ENCODE assay signal across 9 mouse cellular contexts in the genomic region with DNA sequence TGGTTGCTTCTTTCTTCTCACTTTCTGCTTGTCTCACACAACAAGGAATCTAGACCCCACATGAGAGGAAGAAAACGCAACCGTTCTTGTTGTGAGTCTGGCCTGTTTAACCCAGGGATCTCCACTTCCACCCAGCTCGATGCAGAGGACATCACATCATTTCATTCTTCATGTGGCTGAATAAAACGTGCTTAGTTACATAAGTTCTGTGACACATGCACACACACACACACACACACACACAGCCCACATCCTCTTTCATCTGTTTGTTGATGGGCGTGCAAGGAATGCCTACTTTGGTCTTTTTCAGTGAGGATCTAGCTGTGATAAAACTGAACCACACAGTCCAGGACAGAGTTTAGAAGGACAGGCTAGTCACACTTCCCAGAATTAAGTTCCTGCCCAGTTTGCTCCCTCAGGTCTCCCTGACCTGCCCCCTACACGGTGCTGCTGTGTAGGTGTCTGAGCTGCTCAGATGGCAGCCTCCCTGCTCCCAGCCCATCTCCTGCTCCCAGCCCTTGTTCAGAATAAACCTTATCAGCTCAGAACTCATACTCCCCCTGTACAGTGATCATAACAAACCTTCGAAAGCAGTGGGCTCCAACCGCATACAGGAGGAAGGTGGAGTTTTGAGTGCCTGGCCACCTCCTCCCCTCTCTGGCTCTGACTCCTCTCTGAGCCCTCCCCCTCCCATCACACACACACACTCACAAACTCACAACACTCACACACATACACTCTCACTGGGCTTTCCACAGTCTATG. TPM values are rescaled to one million over a fixed set of nuclear protein-coding genes. Genes with fewer than 3 reads are reported as not detected.
A peak's percentile ranks its signal among the peaks of the same experiment; 100 is the strongest.
DNase-seq lines count a peak whose midpoint lies in the region; ATAC-seq and TF ChIP-seq lines count a peak whose summit lies in the region.
"Had no signal": no experiment of that assay in that cellular context is flagged by ENCODE, and none has a peak within 500 bp of the region (broad histone marks: within the 10 kb centered on the region; RNA-seq: fewer than 3 reads in every experiment).

No protein-coding gene starts in this region.

- no peak overlapping the region for H3K4me2 ChIP-seq in heart, embryonic 11.5 days
- no peak overlapping the region; the same call in 1 of the 2 replicates for H3K4me2 ChIP-seq in limb, embryonic 12.5 days
- no peak overlapping the region for H3K4me2 ChIP-seq in hindbrain, embryonic 14.5 days (replicated peaks)

- intact Hi-C loops in heart, adult 2 months (cut with DNase I), result no loop called here

- H3K79me2 ChIP-seq in heart, adult 2 months (replicated peaks; ENCODE audit: control insufficient read depth, insufficient read depth, low read length), result no peaks in the 10 kb centered on the region

- no peak for DNase-seq in heart, adult 2 months
- peak; percentile 25 for DNase-seq in ovary, postnatal 36 days (ENCODE audit: low spot score)
- no peak for DNase-seq in ovary, postnatal 10 days (ENCODE audit: low spot score)
- peak; percentile 52 for DNase-seq in thymus, postnatal 4 days
- no peak for DNase-seq in hindbrain, embryonic 14.5 days (ENCODE audit: low spot score)
- no peak for DNase-seq in adrenal gland, adult (ENCODE audit: inconsistent age in 2 of 2, low spot score in 1 of 2)

- H3K27ac ChIP-seq in heart, embryonic 11.5 days (ENCODE audit: low read depth, low read length), result peak overlapping the region; percentile 46
- H3K27ac ChIP-seq in heart, adult 2 months, result no peak overlapping the region
- 0 out of 2 replicates have a peak overlapping the region, but pooled peaks have one; percentile 41 for H3K27ac ChIP-seq in limb, embryonic 12.5 days
- no peak overlapping the region for H3K27ac ChIP-seq in hindbrain, embryonic 14.5 days

- ATAC-seq in heart, embryonic 11.5 days (replicated peaks; ENCODE audit: insufficient number of reproducible peaks, low FRiP score, low TSS enrichment), result 0 out of 2 replicates have a peak, but pooled peaks have one; percentile 50
- ATAC-seq in limb, embryonic 12.5 days (ENCODE audit: insufficient number of reproducible peaks, insufficient read depth, low FRiP score, low TSS enrichment, low read depth), result no peak
- no peak for ATAC-seq in hindbrain, embryonic 14.5 days (ENCODE audit: low FRiP score)
- ATAC-seq: forebrain, postnatal 0 days had no signal

- no peaks in the 10 kb centered on the region for H3K27me3 ChIP-seq in heart, embryonic 11.5 days (ENCODE audit: control insufficient read depth, insufficient read depth, low read length)
- no peaks in the 10 kb centered on the region for H3K27me3 ChIP-seq in heart, adult 2 months (ENCODE audit: control insufficient read depth, insufficient read depth, low read length)
- H3K27me3 ChIP-seq in limb, embryonic 12.5 days, result no peaks in the 10 kb centered on the region
- H3K27me3 ChIP-seq in hindbrain, embryonic 14.5 days (ENCODE audit: control insufficient read depth, insufficient read depth, low read length), result no peaks in the 10 kb centered on the region

- no peak for TF ChIP-seq POLR2A in heart, adult 2 months (IDR thresholded peaks at IDR 0.05; ENCODE audit: insufficient read depth, low read depth, low read length)

- 52% methylated on average over 8 of the region's 8 CpGs for WGBS in heart, embryonic 11.5 days (ENCODE audit: insufficient replicate concordance)
- 44% methylated on average over 8 of the region's 8 CpGs for WGBS in heart, adult 2 months
- WGBS in limb, embryonic 12.5 days, result 70% methylated on average over 8 of the region's 8 CpGs
- WGBS in hindbrain, embryonic 14.5 days, result 69% methylated on average over 8 of the region's 8 CpGs

- H3K9me3 ChIP-seq in heart, embryonic 11.5 days (replicated peaks; ENCODE audit: control insufficient read depth, low read length), result no peaks in the 10 kb centered on the region
- H3K9me3 ChIP-seq in limb, embryonic 12.5 days, result no peaks in the 10 kb centered on the region
- H3K9me3 ChIP-seq in hindbrain, embryonic 14.5 days (ENCODE audit: control insufficient read depth, low read length), result no peaks in the 10 kb centered on the region

- no peak overlapping the region for H3K4me3 ChIP-seq in heart, embryonic 11.5 days (ENCODE audit: low read depth, low read length)
- no peak overlapping the region for H3K4me3 ChIP-seq in heart, adult 2 months
- H3K4me3 ChIP-seq in limb, embryonic 12.5 days (replicated peaks), result no peak overlapping the region
- H3K4me3 ChIP-seq in hindbrain, embryonic 14.5 days (replicated peaks; ENCODE audit: low read length), result no peak overlapping the region

- H3K36me3 ChIP-seq in heart, embryonic 11.5 days (ENCODE audit: control insufficient read depth, insufficient read depth, low read length), result no peaks in the 10 kb centered on the region
- H3K36me3 ChIP-seq in heart, adult 2 months (ENCODE audit: control insufficient read depth, insufficient read depth, low read length), result no peaks in the 10 kb centered on the region
- no peaks in the 10 kb centered on the region for H3K36me3 ChIP-seq in limb, embryonic 12.5 days
- no peaks in the 10 kb centered on the region for H3K36me3 ChIP-seq in hindbrain, embryonic 14.5 days (replicated peaks; ENCODE audit: control insufficient read depth, insufficient read depth)

- no peak for TF ChIP-seq CTCF in heart, adult 2 months (IDR thresholded peaks at IDR 0.05)

- peaks cover 15% of the 10 kb centered on the region for H3K4me1 ChIP-seq in heart, embryonic 11.5 days (ENCODE audit: control insufficient read depth, insufficient read depth, low read length)
- no peaks in the 10 kb centered on the region for H3K4me1 ChIP-seq in heart, adult 2 months (ENCODE audit: control insufficient read depth, insufficient read depth, low read length)
- peaks cover 12% of the 10 kb centered on the region for H3K4me1 ChIP-seq in limb, embryonic 12.5 days (replicated peaks)
- no peaks in the 10 kb centered on the region for H3K4me1 ChIP-seq in hindbrain, embryonic 14.5 days (replicated peaks; ENCODE audit: control insufficient read depth, insufficient read depth, low read length)

- no peak overlapping the region for H3K9ac ChIP-seq in heart, embryonic 11.5 days (ENCODE audit: low read depth, low read length)
- no peak overlapping the region for H3K9ac ChIP-seq in heart, adult 2 months (ENCODE audit: low read depth, low read length)
- 0 out of 2 replicates have a peak overlapping the region, but pooled peaks have one; percentile 0 for H3K9ac ChIP-seq in limb, embryonic 12.5 days (replicated peaks)
- no peak overlapping the region for H3K9ac ChIP-seq in hindbrain, embryonic 14.5 days
- H3K9ac ChIP-seq: forebrain, postnatal 0 days had no signal

- no peak for TF ChIP-seq EP300 in heart, adult 2 months (IDR thresholded peaks at IDR 0.05; ENCODE audit: insufficient read depth, low read depth, low read length)

RNA-seq across cellular contexts. Expression of a gene that starts 10.5 kb away (rescaled TPM):
- polyA plus RNA-seq in heart, embryonic 11.5 days (2014; fragmentation: Nextera tagmentation; extraction: Ambion mirVana), result 18.5 and 23.2 TPM in 2 replicates
- total RNA-seq in heart, adult 2 months (2021), result 100 to 1,000 TPM; 331 to 374 TPM
- polyA plus RNA-seq in heart, adult 2 months (2012; rRNA removed), result 146 and 227 TPM in 2 replicates
- 12.8 and 13.0 TPM in 2 replicates for polyA plus RNA-seq in limb, embryonic 12.5 days (2016; fragmentation: Nextera tagmentation; extraction: Ambion mirVana)
- polyA plus RNA-seq in hindbrain, embryonic 14.5 days (2014; fragmentation: Nextera tagmentation; extraction: Ambion mirVana), result 21.1 and 22.9 TPM in 2 replicates

RNA-seq across cellular contexts. Expression of a gene that starts 53.2 kb away (rescaled TPM):
- 90.9 and 101 TPM in 2 replicates for polyA plus RNA-seq in heart, embryonic 11.5 days (2014; fragmentation: Nextera tagmentation; extraction: Ambion mirVana)
- total RNA-seq in heart, adult 2 months (2021), result 10 to 100 TPM; 66.3 to 73.1 TPM
- polyA plus RNA-seq in heart, adult 2 months (2012; rRNA removed), result 43.2 and 78.8 TPM in 2 replicates
- 134 and 142 TPM in 2 replicates for polyA plus RNA-seq in limb, embryonic 12.5 days (2016; fragmentation: Nextera tagmentation; extraction: Ambion mirVana)
- 218 and 247 TPM in 2 replicates for polyA plus RNA-seq in hindbrain, embryonic 14.5 days (2014; fragmentation: Nextera tagmentation; extraction: Ambion mirVana)

Comparison
In these comparisons a context has a peak if more than half of its experiments do, and no peak if none do; other contexts are left out.
1. H3K27ac ChIP-seq: peak in heart, embryonic 11.5 days (single experiment) and limb, embryonic 12.5 days (single experiment); none in heart, adult 2 months (single experiment) and hindbrain, embryonic 14.5 days (single experiment).
2. DNase-seq: peak in ovary, postnatal 36 days (single experiment) and thymus, postnatal 4 days (single experiment); none in heart, adult 2 months (0 of 2), ovary, postnatal 10 days (single experiment), hindbrain, embryonic 14.5 days (single experiment) and adrenal gland, adult (0 of 2).